Mouse (Mus musculus) CH12.LX (cell line): ENCODE measurements at regions not wholly inside any gene's neighbourhood (a gene's known extent, or its start where the extent isn't known, plus 50 kb on each side); places are given as distances from the start of the nearest gene placed in this dataset.

Source experiments
- DNase-seq: peaks from one replicate; pipeline ENCODE4 v3.0.0-alpha.2; 2013; ENCODE audit errors: extremely low read depth
- H3K27ac ChIP-seq: 2 replicates; pipeline ENCODE4 v1.5.1; 2012; ENCODE audit warnings: low read depth, mild to moderate bottlenecking, control low read depth, moderate library complexity; ENCODE audit not compliant: insufficient read depth
- H3K27me3 ChIP-seq: replicated peaks from 2 replicates; pipeline ENCODE3; 2012; ENCODE audit warnings: inconsistent platforms
- H3K36me3 ChIP-seq, 2 experiments: replicated peaks in 1 of 2; 2 replicates each; pipeline versions ENCODE3 to v1.6.1; 2012; ENCODE audit warnings: inconsistent platforms in 1 of 2, low read length in 1 of 2, mild to moderate bottlenecking in 1 of 2, mixed read lengths in 1 of 2, moderate library complexity in 1 of 2; ENCODE audit not compliant: control insufficient read depth in 1 of 2, insufficient read depth in 1 of 2
- H3K4me1 ChIP-seq, 2 experiments: 2 replicates each; pipeline ENCODE4 v1.6.1; 2012; ENCODE audit warnings: inconsistent platforms in 1 of 2, moderate library complexity in 1 of 2; ENCODE audit not compliant: insufficient read depth in 2 of 2, control insufficient read depth in 1 of 2
- H3K4me2 ChIP-seq: 2 replicates; pipeline ENCODE4 v1.6.1; 2012; ENCODE audit warnings: low read depth, mild to moderate bottlenecking, control low read depth; ENCODE audit not compliant: poor library complexity, insufficient read depth, severe bottlenecking
- H3K4me3 ChIP-seq, 3 experiments: fragments of 150-350 bp in 1 of 3; sonication (generic) in 1 of 3; replicated peaks in 1 of 3; 2 replicates each; pipeline versions ENCODE3 to v1.5.1; 2011 to 2012; ENCODE audit warnings: low read depth in 2 of 3, low read length in 2 of 3, mild to moderate bottlenecking in 2 of 3, moderate library complexity in 2 of 3, control low read depth in 1 of 3, improper control_type of control experiment in 1 of 3, inconsistent platforms in 1 of 3, mixed read lengths in 1 of 3; ENCODE audit not compliant: poor library complexity in 1 of 3
- H3K79me2 ChIP-seq: replicated peaks from 2 replicates; pipeline ENCODE4 v1.6.1; 2012; ENCODE audit warnings: mild to moderate bottlenecking, moderate library complexity; ENCODE audit not compliant: control insufficient read depth, poor library complexity, insufficient read depth, severe bottlenecking; ENCODE audit errors: extremely low read depth
- H3K9ac ChIP-seq: 2 replicates; pipeline ENCODE4 v1.6.1; 2012; ENCODE audit warnings: low read depth, mild to moderate bottlenecking, control low read depth, moderate library complexity; ENCODE audit not compliant: insufficient read depth
- H3K9me3 ChIP-seq: replicated peaks from 2 replicates; pipeline ENCODE3; 2012; ENCODE audit warnings: low read length, inconsistent platforms, mixed read lengths
- CHD2 ChIP-seq: IDR thresholded peaks from 2 replicates; pipeline ENCODE4 v1.6.1; 2011; ENCODE audit warnings: low read length, improper control_type of control experiment
- E2F4 ChIP-seq: IDR thresholded peaks from 2 replicates; pipeline ENCODE4 v1.6.1; 2011; ENCODE audit warnings: low read depth, low read length, improper control_type of control experiment; ENCODE audit not compliant: insufficient replicate concordance
- GABPA ChIP-seq: IDR thresholded peaks from 2 replicates; pipeline ENCODE4 v1.6.1; 2012; ENCODE audit warnings: low read depth, low read length, improper control_type of control experiment, inconsistent platforms; ENCODE audit not compliant: insufficient replicate concordance
- HCFC1 ChIP-seq: IDR thresholded peaks from 2 replicates; pipeline ENCODE4 v1.6.1; 2012; ENCODE audit warnings: low read depth, mild to moderate bottlenecking, inconsistent platforms, low read length, improper control_type of control experiment
- MAFK ChIP-seq: IDR thresholded peaks from 2 replicates; pipeline ENCODE4 v1.6.1; 2011; ENCODE audit warnings: low read length, improper control_type of control experiment; ENCODE audit not compliant: insufficient replicate concordance
- MAX ChIP-seq: IDR thresholded peaks from 2 replicates; pipeline ENCODE4 v1.6.1; 2011; ENCODE audit warnings: low read length, improper control_type of control experiment
- MAZ ChIP-seq: IDR thresholded peaks from 2 replicates; pipeline ENCODE4 v1.6.1; 2012; ENCODE audit warnings: low read depth, mild to moderate bottlenecking, inconsistent platforms, low read length, improper control_type of control experiment, moderate library complexity
- MXI1 ChIP-seq: IDR thresholded peaks from 2 replicates; pipeline ENCODE4 v1.6.1; 2011; ENCODE audit warnings: mild to moderate bottlenecking, low read depth, low read length, improper control_type of control experiment
- MYC ChIP-seq: IDR thresholded peaks from 2 replicates; pipeline ENCODE4 v1.6.1; 2011; ENCODE audit warnings: low read depth, mild to moderate bottlenecking, improper control_type of control experiment, low read length
- RAD21 ChIP-seq: IDR thresholded peaks from 2 replicates; pipeline ENCODE4 v1.6.1; 2011; ENCODE audit warnings: low read depth, mild to moderate bottlenecking, low read length, improper control_type of control experiment, moderate library complexity
- RCOR1 ChIP-seq: conservative IDR thresholded peaks from 2 replicates; pipeline ENCODE4 v1.6.1; 2012; ENCODE audit warnings: low read depth, mild to moderate bottlenecking, inconsistent platforms, low read length, improper control_type of control experiment
- SIN3A ChIP-seq: IDR thresholded peaks from 2 replicates; pipeline ENCODE4 v1.6.1; 2012; ENCODE audit warnings: low read length, improper control_type of control experiment, inconsistent platforms
- SMC3 ChIP-seq: IDR thresholded peaks from 2 replicates; pipeline ENCODE4 v1.6.1; 2011; ENCODE audit warnings: low read depth, low read length, improper control_type of control experiment
- TBP ChIP-seq: conservative IDR thresholded peaks from 2 replicates; pipeline ENCODE4 v1.6.1; 2011; ENCODE audit warnings: low read depth, low read length, improper control_type of control experiment
- UBTF ChIP-seq: IDR thresholded peaks from 2 replicates; pipeline ENCODE4 v1.6.1; 2012; ENCODE audit warnings: low read depth, mild to moderate bottlenecking, inconsistent platforms, low read length, improper control_type of control experiment, moderate library complexity
- USF1 ChIP-seq: IDR thresholded peaks from 2 replicates; pipeline ENCODE4 v1.6.1; 2014; ENCODE audit warnings: low read depth, mild to moderate bottlenecking, inconsistent platforms, low read length, improper control_type of control experiment
- ZC3H11A ChIP-seq: IDR thresholded peaks from 2 replicates; pipeline ENCODE4 v1.6.1; 2012; ENCODE audit warnings: low read depth, mild to moderate bottlenecking, inconsistent platforms, low read length, improper control_type of control experiment
- ZKSCAN1 ChIP-seq: IDR thresholded peaks from 2 replicates; pipeline ENCODE4 v1.6.1; 2012; ENCODE audit warnings: low read depth, inconsistent platforms, low read length, improper control_type of control experiment, borderline replicate concordance
- ZMIZ1 ChIP-seq: IDR thresholded peaks from 2 replicates; pipeline ENCODE4 v1.6.1; 2012; ENCODE audit warnings: low read depth, mild to moderate bottlenecking, inconsistent platforms, low read length, improper control_type of control experiment
- dilution Hi-C: fragments of 300-500 bp; cut with MboI; formaldehyde crosslinking; loops from 2 replicates; pipeline ENCODE4 v1.14.3; 2020; ENCODE audit warnings: low sequenced_read_pairs; ENCODE audit not compliant: extremely low pct_unique_long_range_greater_than_20kb, extremely low pct_ligation_motif_present
- in situ Hi-C: fragments of 300-500 bp; cut with MboI; formaldehyde crosslinking; loops from 3 replicates; pipeline ENCODE4 v1.14.3; 2019; ENCODE audit warnings: low sequenced_read_pairs, low pct_ligation_motif_present, low pct_unique_long_range_greater_than_20kb, mixed read lengths

- H3K79me2 ChIP-seq = no peaks in the 10 kb centered on the region
- in situ Hi-C loops (no loop called here), dilution Hi-C loops (no loop called here)
- no peaks in the 10 kb centered on the region for H3K27me3 ChIP-seq
- no peak overlapping the region for H3K9ac ChIP-seq
- H3K9me3 ChIP-seq = no peaks in the 10 kb centered on the region
- H3K36me3 ChIP-seq = no peaks in the 10 kb centered on the region
- H3K4me1 ChIP-seq = no peaks in the 10 kb centered on the region
- no peak for TF ChIP-seq E2F4
- TF ChIP-seq MAX = no peak
- no peak for TF ChIP-seq ZC3H11A
- no peak for TF ChIP-seq ZMIZ1
- no peak for TF ChIP-seq SIN3A
- TF ChIP-seq MYC = no peak
- TF ChIP-seq SMC3 = no peak
- TF ChIP-seq ZKSCAN1 = no peak
- no peak for TF ChIP-seq TBP
- TF ChIP-seq GABPA = no peak
- no peak for TF ChIP-seq USF1
- TF ChIP-seq UBTF = no peak
- no peak for TF ChIP-seq RAD21
- no peak for TF ChIP-seq MAZ
- TF ChIP-seq HCFC1 = no peak
- no peak for TF ChIP-seq RCOR1
- TF ChIP-seq MXI1 = no peak
- TF ChIP-seq CHD2 = no peak
- TF ChIP-seq MAFK = no peak
- H3K27ac ChIP-seq = no peak overlapping the region
- H3K4me3 ChIP-seq = no peak overlapping the region
- no peak overlapping the region for H3K4me2 ChIP-seq
- no peak for DNase-seq
Measured at GRCm38 (mm10) chr6:49769904-49770720, 52.4 kb upstream of the Npy start.
